Mouse (Mus musculus) neural tube, embryonic 12.5 days (tissue): Measurements from ENCODE around the gene Acat3. TPM values are rescaled to one million over a fixed set of nuclear protein-coding genes. Genes with fewer than 3 reads are reported as not detected.
"Not testable (repeated sequence)": the region's sequence is repeated elsewhere in the genome, so short reads cannot be mapped to it uniquely, and the experiment has no call there.

Experiments used
- ATAC-seq: fragments of 200-750 bp; cut with Nextera tagmentation; 2 replicates; pipeline ENCODE4 v1.8.0; 2017; ENCODE audit warnings: low read depth, mild to moderate bottlenecking, moderate TSS enrichment, moderate library complexity; ENCODE audit not compliant: low FRiP score
- H3K27ac ChIP-seq: fragments of 300-500 bp; sonication (generic); 2 replicates; pipeline ENCODE4 v1.5.1; 2016
- H3K27me3 ChIP-seq: fragments of 300-500 bp; sonication (generic); replicated peaks from 2 replicates; pipeline ENCODE4 v1.6.1; 2016; ENCODE audit warnings: mild to moderate bottlenecking
- H3K36me3 ChIP-seq: fragments of 300-500 bp; sonication (generic); 2 replicates; pipeline ENCODE4 v1.6.1; 2016; ENCODE audit warnings: mild to moderate bottlenecking
- H3K4me1 ChIP-seq: fragments of 300-500 bp; sonication (generic); 2 replicates; pipeline ENCODE4 v1.6.1; 2016
- H3K4me2 ChIP-seq: fragments of 300-500 bp; sonication (generic); replicated peaks from 2 replicates; pipeline ENCODE4 v1.6.1; 2016; ENCODE audit warnings: mild to moderate bottlenecking
- H3K4me3 ChIP-seq: fragments of 300-500 bp; sonication (generic); 2 replicates; pipeline ENCODE4 v1.5.1; 2016
- H3K9ac ChIP-seq: fragments of 300-500 bp; sonication (generic); 2 replicates; pipeline ENCODE4 v1.6.1; 2016; ENCODE audit warnings: mild to moderate bottlenecking
- H3K9me3 ChIP-seq: fragments of 300-500 bp; sonication (generic); 2 replicates; pipeline ENCODE4 v1.6.1; 2016; ENCODE audit warnings: mild to moderate bottlenecking
- WGBS: fragments of 180-500 bp; shearing (Covaris S2); methylation state at CpG from one replicate; pipeline ENCODE4 v1.1.7; 2016; 5-methylcytosine and 5-hydroxymethylcytosine counted together
- polyA plus RNA-seq: library from polyadenylated mRNA; unstranded; fragments of >200 nt; fragmentation: Nextera tagmentation; extraction: Ambion mirVana; gene quantifications from 2 replicates; pipeline ENCODE4 v1.2.1, GENCODE M21; 2016

The Acat3 gene
- polyA plus RNA-seq, 1 experiment from 2014 or later, result 1.2 TPM

GRCm38 (mm10) chr17:12915488-12915880 is 24.9 kb downstream of the Acat3 start, which contains the start of gene Tcp1:
Tcp1 (plus strand) TSS chr17:12915701.
- peak within 1 kb of the TSS; percentile 88 for H3K4me2 ChIP-seq
- peak within 1 kb of the TSS; percentile 69 for H3K27ac ChIP-seq
- 2% methylated on average over 18 of the region's 18 CpGs for WGBS
- H3K9me3 ChIP-seq, result no peaks in the 10 kb centered on the region
- peaks cover 8% of the 10 kb centered on the region for H3K4me1 ChIP-seq
- H3K27me3 ChIP-seq, result no peaks in the 10 kb centered on the region
- H3K4me3 ChIP-seq, result peak within 1 kb of the TSS; percentile 76
- H3K9ac ChIP-seq, result peak within 1 kb of the TSS; percentile 91
- peak; percentile 7 for ATAC-seq
- peaks cover 51% of the 10 kb centered on the region for H3K36me3 ChIP-seq

- Histone ChIP-seq H3K27me3 (no peaks in the 10 kb centered on the region), H3K4me1 (peaks cover 4% of the 10 kb centered on the region), H3K27ac (no peak overlapping the region), H3K4me3 (no peak overlapping the region), H3K9me3 (no peaks in the 10 kb centered on the region), H3K4me2 (no peak overlapping the region), H3K9ac (no peak overlapping the region), H3K36me3 (peaks cover 40% of the 10 kb centered on the region)
- ATAC-seq, result no peak
- WGBS, result 91% methylated on average over 8 of the region's 8 CpGs
Observed at GRCm38 (mm10) chr17:12910391-12910790, 30.0 kb downstream of the Acat3 start.

- H3K9me3 ChIP-seq, result no peaks in the 10 kb centered on the region
- H3K27me3 ChIP-seq, result no peaks in the 10 kb centered on the region
- no peaks in the 10 kb centered on the region for H3K4me1 ChIP-seq
- no peak within 1 kb of the TSS for H3K9ac ChIP-seq
- H3K36me3 ChIP-seq, result peaks cover 48% of the 10 kb centered on the region
- H3K4me3 ChIP-seq, result no peak within 1 kb of the TSS
- no peak within 1 kb of the TSS for H3K27ac ChIP-seq
- ATAC-seq, result no peak
- no peak within 1 kb of the TSS for H3K4me2 ChIP-seq
- WGBS, result 81% methylated on average over 35 of the region's 35 CpGs
Observed at GRCm38 (mm10) chr17:12909361-12910280, 30.8 kb downstream of the Acat3 start, which contains the start of gene Pnldc1. Pnldc1 (minus strand) TSS chr17:12910230.

GRCm38 (mm10) chr17:12906436-12906835 is 34.0 kb downstream of the Acat3 start:
- Histone ChIP-seq H3K27me3 (no peaks in the 10 kb centered on the region), H3K9ac (no peak overlapping the region), H3K4me3 (no peak overlapping the region), H3K27ac (no peak overlapping the region), H3K9me3 (no peaks in the 10 kb centered on the region), H3K4me2 (no peak overlapping the region), H3K36me3 (peaks cover 38% of the 10 kb centered on the region), H3K4me1 (no peaks in the 10 kb centered on the region)
- WGBS, result 94% methylated on average over 9 of the region's 9 CpGs
- no peak for ATAC-seq

GRCm38 (mm10) chr17:12905810-12906209 is 34.6 kb downstream of the Acat3 start:
- H3K9me3 ChIP-seq, result no peaks in the 10 kb centered on the region
- H3K4me2 ChIP-seq, result no peak overlapping the region
- H3K36me3 ChIP-seq, result peaks cover 36% of the 10 kb centered on the region
- H3K4me1 ChIP-seq, result no peaks in the 10 kb centered on the region
- no peak overlapping the region for H3K9ac ChIP-seq
- H3K27ac ChIP-seq, result no peak overlapping the region
- H3K27me3 ChIP-seq, result no peaks in the 10 kb centered on the region
- no peak for ATAC-seq
- no peak overlapping the region for H3K4me3 ChIP-seq
- 90% methylated on average over 4 of the region's 4 CpGs for WGBS

- Histone ChIP-seq H3K36me3 (peaks cover 39% of the 10 kb centered on the region), H3K27ac (no peak overlapping the region), H3K27me3 (no peaks in the 10 kb centered on the region), H3K9me3 (no peaks in the 10 kb centered on the region), H3K4me1 (no peaks in the 10 kb centered on the region), H3K4me2 (no peak overlapping the region), H3K9ac (no peak overlapping the region), H3K4me3 (no peak overlapping the region)
- WGBS, result 73% methylated on average over 1 of the region's 1 CpGs
- ATAC-seq, result no peak
Observed at GRCm38 (mm10) chr17:12904349-12904748, 36.1 kb downstream of the Acat3 start.

- no peak overlapping the region for H3K27ac ChIP-seq
- 46% methylated on average over 11 of the region's 12 CpGs for WGBS
- no peak for ATAC-seq
Observed at GRCm38 (mm10) chr17:12903372-12904333, 36.7 kb downstream of the Acat3 start.

GRCm38 (mm10) chr17:12902291-12902690 is 38.1 kb downstream of the Acat3 start:
- no peaks in the 10 kb centered on the region for H3K4me1 ChIP-seq
- H3K27ac ChIP-seq, result no peak overlapping the region
- H3K9ac ChIP-seq, result no peak overlapping the region
- WGBS, result 96% methylated on average over 6 of the region's 6 CpGs
- no peak overlapping the region for H3K4me3 ChIP-seq
- H3K9me3 ChIP-seq, result no peaks in the 10 kb centered on the region
- peaks cover 40% of the 10 kb centered on the region for H3K36me3 ChIP-seq
- no peak for ATAC-seq
- no peaks in the 10 kb centered on the region for H3K27me3 ChIP-seq
- no peak overlapping the region for H3K4me2 ChIP-seq

More at GRCm38 (mm10) chr17:12903372-12904333, 36.7 kb downstream of the Acat3 start:
- H3K9me3 ChIP-seq, result no peaks in the 10 kb centered on the region
- H3K27me3 ChIP-seq, result no peaks in the 10 kb centered on the region
- no peak overlapping the region for H3K9ac ChIP-seq
- no peaks in the 10 kb centered on the region for H3K4me1 ChIP-seq
- peaks cover 40% of the 10 kb centered on the region for H3K36me3 ChIP-seq
- no peak overlapping the region for H3K4me2 ChIP-seq
- H3K4me3 ChIP-seq, result no peak overlapping the region

- H3K9me3 ChIP-seq, H3K4me2 ChIP-seq, H3K9ac ChIP-seq, H3K4me1 ChIP-seq, H3K27me3 ChIP-seq, H3K27ac ChIP-seq, ATAC-seq, H3K4me3 ChIP-seq: not testable (repeated sequence)
- 41% methylated on average over 2 of the region's 2 CpGs for WGBS
- H3K36me3 ChIP-seq, result peaks cover 36% of the 10 kb centered on the region
Observed at GRCm38 (mm10) chr17:12898607-12899006, 41.8 kb downstream of the Acat3 start.

GRCm38 (mm10) chr17:12897674-12898073 is 42.7 kb downstream of the Acat3 start:
- WGBS, result 85% methylated on average over 5 of the region's 5 CpGs
- peaks cover 31% of the 10 kb centered on the region for H3K36me3 ChIP-seq
- ATAC-seq, result no peak
- no peak overlapping the region for H3K27ac ChIP-seq
- H3K27me3 ChIP-seq, result no peaks in the 10 kb centered on the region
- H3K4me3 ChIP-seq, result no peak overlapping the region
- H3K4me1 ChIP-seq, result no peaks in the 10 kb centered on the region
- no peak overlapping the region for H3K4me2 ChIP-seq
- no peak overlapping the region for H3K9ac ChIP-seq
- H3K9me3 ChIP-seq, result no peaks in the 10 kb centered on the region

- Histone ChIP-seq H3K27me3 (no peaks in the 10 kb centered on the region), H3K9me3 (no peaks in the 10 kb centered on the region), H3K9ac (no peak overlapping the region), H3K36me3 (peaks cover 28% of the 10 kb centered on the region), H3K4me1 (no peaks in the 10 kb centered on the region), H3K27ac (no peak overlapping the region), H3K4me2 (no peak overlapping the region), H3K4me3 (no peak overlapping the region)
- WGBS, result 93% methylated on average over 9 of the region's 9 CpGs
- ATAC-seq, result no peak
Observed at GRCm38 (mm10) chr17:12892033-12892432, 48.4 kb downstream of the Acat3 start.

GRCm38 (mm10) chr17:12891054-12891453 is 49.3 kb downstream of the Acat3 start:
- Histone ChIP-seq H3K36me3 (peaks cover 24% of the 10 kb centered on the region), H3K4me2 (no peak overlapping the region), H3K27ac (no peak overlapping the region), H3K27me3 (no peaks in the 10 kb centered on the region), H3K4me1 (no peaks in the 10 kb centered on the region), H3K9me3 (no peaks in the 10 kb centered on the region), H3K4me3 (no peak overlapping the region), H3K9ac (no peak overlapping the region)
- 92% methylated on average over 4 of the region's 4 CpGs for WGBS
- ATAC-seq, result no peak
